Mouse (Mus musculus): ENCODE measurements around the gene Neurog3. TPM values are rescaled to one million over a fixed set of nuclear protein-coding genes. Genes with fewer than 3 reads are reported as not detected.

Gene Neurog3
- polyA plus RNA-seq, 1 experiment from 2014 or later, result not detected

DNA sequence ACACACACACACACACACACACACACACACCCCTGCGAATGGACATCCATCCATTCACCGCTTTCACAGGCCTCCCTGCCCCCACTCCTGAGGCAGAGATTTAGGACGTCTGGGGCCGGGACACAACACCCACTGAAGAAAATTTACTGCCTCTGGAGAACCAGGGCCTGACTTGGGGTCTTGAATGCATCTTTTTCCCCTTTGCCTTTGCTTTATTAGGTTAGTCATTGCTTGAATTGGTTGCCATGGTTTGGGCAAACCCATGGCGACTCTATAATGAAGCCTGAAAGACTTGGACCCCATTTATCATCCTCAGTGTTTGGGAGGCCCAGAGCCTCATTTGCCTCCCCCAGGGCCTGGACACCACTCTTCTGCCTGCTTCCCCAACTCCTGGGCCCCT lies 13.1 kb downstream of the Neurog3 start:
- H3K27ac ChIP-seq (replicated peaks), result no peak overlapping the region
- H3K4me3 ChIP-seq, result no peak overlapping the region
- no peaks in the 10 kb centered on the region for H3K36me3 ChIP-seq
- peaks cover 48% of the 10 kb centered on the region for H3K27me3 ChIP-seq
- no peak overlapping the region for H3K4me2 ChIP-seq (replicated peaks)
- no peaks in the 10 kb centered on the region for H3K9me3 ChIP-seq
- H3K9ac ChIP-seq (replicated peaks), result no peak overlapping the region
- no peak for ATAC-seq (ENCODE audit: low FRiP score, low read depth)
- 54% methylated on average over 5 of the region's 5 CpGs for WGBS
- H3K4me1 ChIP-seq, result peaks cover 7% of the 10 kb centered on the region; the same call in 1 of the 2 replicates

- H3K4me1 ChIP-seq, result peaks cover 7% of the 10 kb centered on the region; the same call in 1 of the 2 replicates
- no peaks in the 10 kb centered on the region for H3K36me3 ChIP-seq
- no peak overlapping the region for H3K4me3 ChIP-seq
- ATAC-seq (ENCODE audit: low FRiP score, low read depth), result no peak
- H3K9me3 ChIP-seq, result no peaks in the 10 kb centered on the region
- no peak overlapping the region for H3K27ac ChIP-seq (replicated peaks)
- peaks cover 59% of the 10 kb centered on the region for H3K27me3 ChIP-seq
- H3K4me2 ChIP-seq (replicated peaks), result no peak overlapping the region
- H3K9ac ChIP-seq (replicated peaks), result no peak overlapping the region
- WGBS, result 51% methylated on average over 12 of the region's 12 CpGs
Observed at GRCm38 (mm10) chr10:62147466-62148248, 14.8 kb downstream of the Neurog3 start.

DNA sequence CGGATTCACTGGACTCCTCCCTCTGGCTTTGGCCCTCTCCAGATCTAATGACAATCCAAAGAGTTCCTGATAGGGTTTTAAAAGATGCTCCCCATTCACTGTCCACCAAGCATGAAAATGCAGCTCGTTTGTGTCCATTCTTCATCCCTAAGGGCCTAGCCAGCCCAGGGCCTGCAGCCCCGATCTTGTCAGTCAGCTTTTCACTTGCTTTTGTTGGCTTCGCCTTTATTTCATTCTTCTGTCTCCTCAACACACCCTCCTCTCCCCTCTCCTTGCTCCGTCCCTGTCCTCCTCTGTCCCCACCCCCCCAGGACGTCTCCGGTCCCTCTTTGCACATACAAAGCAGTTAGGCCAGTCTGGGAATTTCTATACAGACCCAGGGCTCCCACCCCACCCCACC lies 17.0 kb downstream of the Neurog3 start:
- Histone ChIP-seq H3K4me3 (no peak overlapping the region), H3K27me3 (peaks cover 54% of the 10 kb centered on the region), H3K9me3 (no peaks in the 10 kb centered on the region), H3K27ac (replicated peaks) (no peak overlapping the region), H3K4me2 (replicated peaks) (no peak overlapping the region), H3K4me1 (peaks cover 7% of the 10 kb centered on the region; the same call in 1 of the 2 replicates), H3K36me3 (no peaks in the 10 kb centered on the region), H3K9ac (replicated peaks) (no peak overlapping the region)
- peak; percentile 4; the same call in 1 of the 2 replicates for ATAC-seq (ENCODE audit: low FRiP score, low read depth)
- WGBS, result 11% methylated on average over 7 of the region's 7 CpGs

DNA sequence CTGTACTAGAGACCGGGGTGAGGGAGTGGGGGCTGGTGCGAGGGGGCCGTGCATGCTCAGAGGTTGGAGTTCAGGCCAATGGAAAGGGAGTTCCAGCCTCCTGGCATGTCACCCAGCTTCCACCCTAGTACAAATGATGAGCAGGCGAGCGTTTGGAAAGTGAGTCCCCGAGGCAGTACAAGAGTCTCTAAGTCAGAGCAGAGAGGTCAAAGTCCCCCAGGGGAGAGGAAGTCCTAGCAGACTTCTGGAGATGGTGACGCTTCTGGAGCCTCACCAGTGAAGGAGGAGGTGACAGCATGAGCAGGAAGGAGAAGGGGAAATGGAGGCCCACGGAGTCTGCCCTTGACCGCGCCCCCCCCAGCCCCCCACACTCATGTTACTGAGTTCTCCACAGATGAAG lies 29.5 kb downstream of the Neurog3 start:
- H3K4me3 ChIP-seq, result no peak overlapping the region
- 0 out of 2 replicates have a peak, but pooled peaks cover 3% of the 10 kb centered on the region for H3K4me1 ChIP-seq
- H3K36me3 ChIP-seq, result no peaks in the 10 kb centered on the region
- H3K9me3 ChIP-seq, result peaks cover 2% of the 10 kb centered on the region; the same call in 1 of the 2 replicates
- H3K9ac ChIP-seq (replicated peaks), result no peak overlapping the region
- no peak overlapping the region for H3K27ac ChIP-seq (replicated peaks)
- H3K4me2 ChIP-seq (replicated peaks), result no peak overlapping the region
- 64% methylated on average over 10 of the region's 10 CpGs for WGBS
- H3K27me3 ChIP-seq, result peaks cover 7% of the 10 kb centered on the region
- no peak for ATAC-seq (ENCODE audit: low FRiP score, low read depth)

DNA sequence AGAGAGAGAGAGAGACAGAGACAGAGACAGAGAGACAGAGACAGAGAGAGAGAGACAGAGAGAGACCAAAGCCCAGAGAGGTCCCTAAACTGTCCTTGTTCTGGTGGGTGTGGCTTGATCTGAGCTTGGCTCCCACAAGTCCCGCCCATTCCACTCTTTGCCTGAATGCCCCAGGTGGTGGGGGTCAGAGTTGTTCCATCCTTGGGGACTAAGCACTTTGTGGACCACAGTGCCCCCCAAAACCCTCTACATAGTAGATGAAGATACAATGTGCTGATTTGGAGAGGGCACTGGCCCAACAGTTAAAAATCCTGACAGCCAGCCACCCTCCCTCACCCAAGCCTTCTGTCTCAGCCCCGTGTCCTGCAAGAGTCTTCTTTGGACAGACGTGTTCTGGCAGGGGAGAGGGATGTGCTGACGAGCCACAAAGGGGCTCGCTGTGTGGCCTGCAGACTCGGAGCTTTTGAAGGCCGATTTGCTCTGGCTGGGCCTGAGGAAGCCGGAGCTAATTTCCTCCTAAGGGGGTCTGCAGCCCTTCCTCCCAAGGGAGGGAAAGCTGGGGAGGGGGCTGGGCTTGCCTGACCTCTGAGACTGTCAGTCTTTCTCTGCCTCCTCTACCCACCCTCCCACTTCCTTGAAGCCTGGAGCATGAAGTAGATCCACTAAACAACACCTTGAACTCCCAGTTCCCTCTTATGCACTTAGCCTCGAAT lies 40.1 kb downstream of the Neurog3 start:
- peak; percentile 81 for ATAC-seq (ENCODE audit: low FRiP score, low read depth)
- WGBS, result 1% methylated on average over 9 of the region's 9 CpGs
- Histone ChIP-seq H3K4me3 (no peak overlapping the region), H3K27ac (replicated peaks) (no peak overlapping the region), H3K4me2 (replicated peaks) (peak overlapping the region; percentile 21), H3K9me3 (no peaks in the 10 kb centered on the region), H3K4me1 (peaks cover 26% of the 10 kb centered on the region), H3K36me3 (no peaks in the 10 kb centered on the region), H3K27me3 (peaks cover 81% of the 10 kb centered on the region), H3K9ac (replicated peaks) (no peak overlapping the region; the same call in 1 of the 2 replicates)

DNA sequence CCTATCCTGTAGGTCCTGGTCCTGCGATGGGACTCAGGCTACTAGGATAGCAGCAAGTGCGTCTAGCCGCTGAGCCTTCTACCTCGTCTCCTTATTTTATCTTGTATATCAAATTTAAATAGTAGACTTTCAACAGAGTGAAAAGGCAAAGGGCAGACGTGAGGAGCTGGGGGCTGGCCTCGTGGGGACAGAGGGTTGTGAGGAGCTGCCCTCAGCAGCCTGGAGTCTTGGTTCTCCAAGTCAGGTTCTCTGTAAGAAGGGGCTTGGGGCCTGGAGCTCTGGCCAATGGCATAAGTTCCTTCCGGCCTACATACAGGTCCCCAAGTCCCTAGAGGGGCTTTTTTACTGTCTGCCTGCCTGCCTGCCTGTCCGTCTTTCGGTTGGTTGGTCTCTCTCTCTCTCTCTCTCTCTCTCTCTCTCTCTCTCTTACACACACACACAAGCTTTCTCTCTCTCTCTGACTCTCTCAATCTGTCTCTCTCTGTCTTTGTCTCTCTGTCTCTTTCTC lies 41.1 kb downstream of the Neurog3 start:
- H3K9ac ChIP-seq (replicated peaks), result peak overlapping the region; percentile 21; the same call in 1 of the 2 replicates
- peak overlapping the region; percentile 39; the same call in 1 of the 2 replicates for H3K27ac ChIP-seq (replicated peaks)
- peak overlapping the region; percentile 21; the same call in 1 of the 2 replicates for H3K4me2 ChIP-seq (replicated peaks)
- peaks cover 26% of the 10 kb centered on the region for H3K4me1 ChIP-seq
- no peak overlapping the region for H3K4me3 ChIP-seq
- ATAC-seq (ENCODE audit: low FRiP score, low read depth), result peak; percentile 45; the same call in 1 of the 2 replicates
- no peaks in the 10 kb centered on the region for H3K9me3 ChIP-seq
- H3K36me3 ChIP-seq, result no peaks in the 10 kb centered on the region
- peaks cover 83% of the 10 kb centered on the region for H3K27me3 ChIP-seq
- 17% methylated on average over 9 of the region's 9 CpGs for WGBS

DNA sequence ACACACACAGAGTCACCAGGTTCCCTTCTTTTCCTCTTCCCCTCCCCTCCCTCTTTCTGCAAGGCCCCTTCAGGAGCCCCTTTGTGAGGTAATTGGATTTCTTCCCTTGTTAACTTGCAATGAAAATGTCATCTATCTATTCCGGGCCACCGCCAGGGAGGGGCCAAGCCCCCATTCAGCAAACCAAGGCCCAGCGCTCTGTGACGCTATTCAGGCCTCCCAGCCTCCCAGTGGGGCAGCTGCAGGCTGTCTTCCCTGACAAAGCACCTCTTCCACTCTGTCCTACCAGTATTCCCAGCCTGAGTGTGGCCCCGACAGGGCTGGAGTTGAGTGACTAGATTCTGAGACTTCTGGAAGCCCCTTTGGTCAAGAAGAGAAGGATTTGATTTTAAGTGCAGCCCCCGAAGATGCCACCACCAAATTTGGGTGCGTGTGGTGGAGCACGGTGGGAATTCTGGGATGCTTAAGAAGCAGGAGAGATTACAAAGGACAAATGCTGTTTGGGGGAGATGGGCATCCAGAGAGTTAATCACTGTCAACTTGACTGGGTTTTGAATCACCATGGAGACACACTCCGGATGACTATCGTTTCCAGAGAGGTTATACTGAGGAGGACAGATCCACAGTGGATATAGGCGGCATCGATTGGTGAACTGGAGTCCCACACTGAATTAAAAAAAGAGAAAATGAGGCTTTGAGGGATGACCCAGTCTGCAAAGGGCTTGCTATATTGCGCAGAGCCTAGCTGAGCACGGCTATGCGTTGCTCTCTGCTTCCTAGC lies 41.8 kb downstream of the Neurog3 start:
- Histone ChIP-seq H3K27ac (replicated peaks) (peak overlapping the region; percentile 39; the same call in 1 of the 2 replicates), H3K9me3 (no peaks in the 10 kb centered on the region), H3K4me1 (peaks cover 26% of the 10 kb centered on the region), H3K27me3 (peaks cover 83% of the 10 kb centered on the region), H3K4me3 (no peak overlapping the region), H3K9ac (replicated peaks) (peak overlapping the region; percentile 21; the same call in 1 of the 2 replicates), H3K36me3 (no peaks in the 10 kb centered on the region), H3K4me2 (replicated peaks) (peak overlapping the region; percentile 21; the same call in 1 of the 2 replicates)
- 22% methylated on average over 15 of the region's 15 CpGs for WGBS
- peak; percentile 81 for ATAC-seq (ENCODE audit: low FRiP score, low read depth)

DNA sequence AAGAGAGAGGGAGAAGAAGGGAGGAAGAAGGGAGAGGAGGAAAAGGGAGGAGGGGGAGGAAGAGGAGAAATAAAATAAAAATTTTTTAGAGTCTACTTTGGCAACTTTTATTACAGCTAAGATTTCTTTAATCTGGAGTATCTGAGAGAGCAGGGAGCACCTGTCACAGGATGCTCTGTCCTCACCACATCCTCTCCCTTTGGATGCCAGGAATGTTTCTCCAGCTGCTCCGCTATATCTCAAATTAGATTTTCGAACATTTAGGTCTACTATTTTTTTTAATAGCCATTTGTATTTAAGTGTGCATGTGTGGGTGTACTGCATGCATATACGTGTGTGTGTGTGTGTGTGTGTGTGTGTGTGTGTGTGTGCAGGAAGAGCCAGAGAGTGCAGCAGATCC lies 47.1 kb downstream of the Neurog3 start:
- 88% methylated on average over 3 of the region's 3 CpGs for WGBS
- no peak overlapping the region for H3K4me3 ChIP-seq
- H3K27ac ChIP-seq (replicated peaks), result no peak overlapping the region
- H3K9ac ChIP-seq (replicated peaks), result no peak overlapping the region
- H3K4me1 ChIP-seq, result 0 out of 2 replicates have a peak, but pooled peaks cover 3% of the 10 kb centered on the region
- no peaks in the 10 kb centered on the region for H3K9me3 ChIP-seq
- no peaks in the 10 kb centered on the region for H3K36me3 ChIP-seq
- ATAC-seq (ENCODE audit: low FRiP score, low read depth), result no peak
- H3K4me2 ChIP-seq (replicated peaks), result no peak overlapping the region
- peaks cover 69% of the 10 kb centered on the region for H3K27me3 ChIP-seq

- Histone ChIP-seq H3K4me1 (no peaks in the 10 kb centered on the region), H3K4me2 (replicated peaks) (no peak overlapping the region), H3K9ac (replicated peaks) (no peak overlapping the region), H3K4me3 (no peak overlapping the region), H3K36me3 (no peaks in the 10 kb centered on the region), H3K27ac (replicated peaks) (no peak overlapping the region), H3K9me3 (no peaks in the 10 kb centered on the region), H3K27me3 (peaks cover 59% of the 10 kb centered on the region)
- WGBS, result 35% methylated on average over 3 of the region's 3 CpGs
- peak; percentile 27; the same call in 1 of the 2 replicates for ATAC-seq (ENCODE audit: low FRiP score, low read depth)
Observed at GRCm38 (mm10) chr10:62181701-62182100, 48.8 kb downstream of the Neurog3 start.

DNA sequence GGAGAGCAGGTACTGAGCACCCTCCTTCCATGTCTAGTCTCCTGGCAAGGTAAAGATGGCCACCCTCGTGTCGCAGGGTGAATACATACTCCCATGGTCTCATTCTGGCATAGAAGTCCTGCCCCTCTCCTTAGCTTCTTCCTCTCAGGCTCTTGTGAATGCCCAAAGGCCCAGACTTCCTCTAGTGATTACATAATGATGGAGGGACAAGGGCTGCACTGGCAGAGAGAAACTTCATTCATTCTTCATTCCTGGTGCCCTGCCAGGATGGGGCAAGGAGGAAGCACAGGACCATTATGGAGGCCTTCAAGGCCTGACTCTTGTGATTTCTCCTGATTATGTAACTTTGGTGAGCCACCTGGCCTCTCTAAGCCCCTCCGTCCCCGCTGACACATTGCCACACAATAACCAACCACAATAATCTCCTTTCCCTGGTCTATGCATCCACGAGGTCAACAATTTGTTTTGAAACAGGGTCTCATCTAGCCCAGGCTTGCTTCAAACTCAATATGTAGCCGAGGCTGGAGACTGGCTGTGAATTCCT lies 49.7 kb downstream of the Neurog3 start:
- no peaks in the 10 kb centered on the region for H3K36me3 ChIP-seq
- 71% methylated on average over 6 of the region's 6 CpGs for WGBS
- no peaks in the 10 kb centered on the region for H3K4me1 ChIP-seq
- H3K27ac ChIP-seq (replicated peaks), result no peak overlapping the region
- H3K27me3 ChIP-seq, result peaks cover 52% of the 10 kb centered on the region
- H3K9ac ChIP-seq (replicated peaks), result no peak overlapping the region
- 0 out of 2 replicates have a peak, but pooled peaks have one; percentile 13 for ATAC-seq (ENCODE audit: low FRiP score, low read depth)
- no peak overlapping the region for H3K4me3 ChIP-seq
- H3K4me2 ChIP-seq (replicated peaks), result no peak overlapping the region
- H3K9me3 ChIP-seq, result no peaks in the 10 kb centered on the region

GRCm38 (mm10) chr10:62183053-62183452 lies 50.2 kb downstream of the Neurog3 start:
- no peak overlapping the region for H3K27ac ChIP-seq (replicated peaks)
- ATAC-seq (ENCODE audit: low FRiP score, low read depth), result peak; percentile 53; the same call in 1 of the 2 replicates
- H3K4me2 ChIP-seq (replicated peaks), result no peak overlapping the region
- H3K27me3 ChIP-seq, result peaks cover 47% of the 10 kb centered on the region
- no peaks in the 10 kb centered on the region for H3K36me3 ChIP-seq
- H3K4me3 ChIP-seq, result no peak overlapping the region
- H3K9me3 ChIP-seq, result no peaks in the 10 kb centered on the region
- WGBS, result 3% methylated on average over 10 of the region's 10 CpGs
- H3K9ac ChIP-seq (replicated peaks), result no peak overlapping the region
- no peaks in the 10 kb centered on the region for H3K4me1 ChIP-seq

Data from midbrain, embryonic 12.5 days (tissue).